15 mouse cellular contexts compared by ENCODE assay signal in genomic region chr1:135600023-135601005, GRCm38 (mm10). TPM values are rescaled to one million over a fixed set of nuclear protein-coding genes. Genes with fewer than 3 reads are reported as not detected.
DNase-seq lines count a peak whose midpoint lies in the region; ATAC-seq lines count a peak whose summit lies in the region.
"Had no signal": no experiment of that assay in that cellular context is flagged by ENCODE, and none has a peak within 500 bp of the region (broad histone marks: within the 10 kb centered on the region; RNA-seq: fewer than 3 reads in every experiment).

No protein-coding gene starts in this region.

- H3K27ac ChIP-seq in forebrain, embryonic 12.5 days, result no peak overlapping the region
- no peak overlapping the region for H3K27ac ChIP-seq in forebrain, embryonic 11.5 days (ENCODE audit: low read depth, low read length)
- H3K27ac ChIP-seq in midbrain, embryonic 11.5 days (ENCODE audit: low read depth, low read length), result no peak overlapping the region
- no peak overlapping the region for H3K27ac ChIP-seq in midbrain, embryonic 10.5 days (replicated peaks)
- H3K27ac ChIP-seq: macrophage had no signal

- H3K4me1 ChIP-seq in forebrain, embryonic 12.5 days, result peaks cover 42% of the 10 kb centered on the region
- peaks cover 14% of the 10 kb centered on the region for H3K4me1 ChIP-seq in forebrain, embryonic 11.5 days (replicated peaks; ENCODE audit: control insufficient read depth, insufficient read depth, low read length)
- H3K4me1 ChIP-seq in midbrain, embryonic 11.5 days (ENCODE audit: control insufficient read depth, insufficient read depth, low read length), result peaks cover 14% of the 10 kb centered on the region
- H3K4me1 ChIP-seq in midbrain, embryonic 10.5 days, result peaks cover 55% of the 10 kb centered on the region

- H3K9ac ChIP-seq in forebrain, embryonic 12.5 days, result no peak overlapping the region
- no peak overlapping the region for H3K9ac ChIP-seq in forebrain, embryonic 11.5 days (ENCODE audit: low read length)
- H3K9ac ChIP-seq in midbrain, embryonic 11.5 days (ENCODE audit: low read length), result no peak overlapping the region

- H3K9me3 ChIP-seq in forebrain, embryonic 12.5 days, result no peaks in the 10 kb centered on the region
- H3K9me3 ChIP-seq in forebrain, embryonic 11.5 days (ENCODE audit: control insufficient read depth, low read length), result no peaks in the 10 kb centered on the region
- no peaks in the 10 kb centered on the region for H3K9me3 ChIP-seq in midbrain, embryonic 11.5 days (ENCODE audit: control insufficient read depth, low read length)
- no peaks in the 10 kb centered on the region for H3K9me3 ChIP-seq in midbrain, embryonic 10.5 days (replicated peaks)

- WGBS in forebrain, embryonic 12.5 days, result 50% methylated on average over 15 of the region's 15 CpGs
- WGBS in forebrain, embryonic 11.5 days, result 53% methylated on average over 15 of the region's 15 CpGs
- 50% methylated on average over 15 of the region's 15 CpGs for WGBS in midbrain, embryonic 11.5 days
- 54% methylated on average over 15 of the region's 15 CpGs for WGBS in midbrain, embryonic 10.5 days

- no peak for ATAC-seq in forebrain, embryonic 12.5 days (ENCODE audit: low FRiP score)
- ATAC-seq in forebrain, embryonic 11.5 days (replicated peaks; ENCODE audit: low FRiP score), result no peak
- no peak for ATAC-seq in midbrain, embryonic 11.5 days (ENCODE audit: low FRiP score)
- ATAC-seq: Patski had no signal

- no peak for DNase-seq in forebrain, embryonic 11.5 days (ENCODE audit: low spot score)
- DNase-seq in midbrain, embryonic 11.5 days (ENCODE audit: low spot score, missing footprints), result peak; percentile 70
- no peak for DNase-seq in midbrain, embryonic 10.5 days (ENCODE audit: low spot score)
- DNase-seq in fibroblast of lung, adult 2 months (ENCODE audit: low read depth), result peak; percentile 24
- DNase-seq in frontal cortex, postnatal 25 days (ENCODE audit: low spot score in 2 of 2), result no peak
- DNase-seq in gastrocnemius, postnatal 36 days, result no peak
- no peak for DNase-seq in heart, adult 18-20 months
- DNase-seq: kidney, adult 9 months; liver; lung, adult 18-20 months; retina, postnatal 1 day; thymus, postnatal 14 days had no signal

- no peaks in the 10 kb centered on the region for H3K27me3 ChIP-seq in forebrain, embryonic 12.5 days
- no peaks in the 10 kb centered on the region for H3K27me3 ChIP-seq in forebrain, embryonic 11.5 days (ENCODE audit: control insufficient read depth, insufficient read depth, low read length)
- H3K27me3 ChIP-seq in midbrain, embryonic 11.5 days (ENCODE audit: control insufficient read depth, insufficient read depth, low read length), result no peaks in the 10 kb centered on the region
- H3K27me3 ChIP-seq in midbrain, embryonic 10.5 days (ENCODE audit: low read depth, poor library complexity, severe bottlenecking), result no peaks in the 10 kb centered on the region
- H3K27me3 ChIP-seq: Patski had no signal

- intact Hi-C loops in gastrocnemius, postnatal 36 days (cut with DNase I), result no loop called here

- H3K4me3 ChIP-seq in forebrain, embryonic 12.5 days (replicated peaks), result no peak overlapping the region
- no peak overlapping the region for H3K4me3 ChIP-seq in forebrain, embryonic 11.5 days (ENCODE audit: low read depth, low read length)
- H3K4me3 ChIP-seq in midbrain, embryonic 11.5 days (ENCODE audit: low read depth, low read length), result no peak overlapping the region
- no peak overlapping the region for H3K4me3 ChIP-seq in midbrain, embryonic 10.5 days

- peak overlapping the region; percentile 31 for H3K4me2 ChIP-seq in forebrain, embryonic 12.5 days
- H3K4me2 ChIP-seq in forebrain, embryonic 11.5 days (ENCODE audit: low read depth, low read length, severe bottlenecking), result no peak overlapping the region
- no peak overlapping the region for H3K4me2 ChIP-seq in midbrain, embryonic 11.5 days

- H3K36me3 ChIP-seq in forebrain, embryonic 12.5 days (replicated peaks), result no peaks in the 10 kb centered on the region
- no peaks in the 10 kb centered on the region for H3K36me3 ChIP-seq in forebrain, embryonic 11.5 days (ENCODE audit: control insufficient read depth, insufficient read depth, low read length)
- no peaks in the 10 kb centered on the region for H3K36me3 ChIP-seq in midbrain, embryonic 11.5 days (ENCODE audit: control insufficient read depth, insufficient read depth, low read length)
- no peaks in the 10 kb centered on the region for H3K36me3 ChIP-seq in midbrain, embryonic 10.5 days

RNA-seq across cellular contexts. Expression of gene Nav1, which starts 6.8 kb away (rescaled TPM):
- 32.4 and 37.9 TPM in 2 replicates for polyA plus RNA-seq in forebrain, embryonic 12.5 days (2016; fragmentation: Nextera tagmentation; extraction: Ambion mirVana)
- polyA plus RNA-seq in forebrain, embryonic 11.5 days (2014; fragmentation: Nextera tagmentation; extraction: Ambion mirVana), result 23.4 and 26.9 TPM in 2 replicates
- 10.4 and 13.3 TPM in 2 replicates for polyA plus RNA-seq in midbrain, embryonic 11.5 days (2014; fragmentation: Nextera tagmentation; extraction: Ambion mirVana)
- 14.5 and 16.5 TPM in 2 replicates for polyA plus RNA-seq in midbrain, embryonic 10.5 days (2016; fragmentation: Nextera tagmentation; extraction: Ambion mirVana)
- total RNA-seq in gastrocnemius, postnatal 36 days (2021), result 1 to 10 TPM; 8.7 to 9.7 TPM
- 10 to 100 TPM; 16.3 to 16.7 TPM for total RNA-seq in heart, adult 18-20 months (2021)

Comparison
In these comparisons a context has a peak if more than half of its experiments do, and no peak if none do; other contexts are left out.
1. DNase-seq: peak in midbrain, embryonic 11.5 days (single experiment) and fibroblast of lung, adult 2 months (single experiment); none in forebrain, embryonic 11.5 days (single experiment), midbrain, embryonic 10.5 days (single experiment), frontal cortex, postnatal 25 days (0 of 2), gastrocnemius, postnatal 36 days (0 of 2) and heart, adult 18-20 months (0 of 2).